Mouse (Mus musculus) brain, embryonic 14.5 days (tissue): Measurements from ENCODE around the gene Fads2.
"Not testable (repeated sequence)": the region's sequence is repeated elsewhere in the genome, so short reads cannot be mapped to it uniquely, and the experiment has no call there.

ENCODE experiments used
- CTCF ChIP-seq: fragments of 200-500 bp; IDR thresholded peaks from 2 replicates; pipeline ENCODE4 v1.5.1; 2012; ENCODE audit warnings: inconsistent platforms, mild to moderate bottlenecking, moderate library complexity, borderline replicate concordance; ENCODE audit not compliant: insufficient read depth, insufficient read length; ENCODE audit errors: extremely low read depth
- POLR2A ChIP-seq: fragments of 200-500 bp; IDR thresholded peaks from 2 replicates; pipeline ENCODE4 v1.6.1; 2012; ENCODE audit warnings: mild to moderate bottlenecking, inconsistent platforms, borderline replicate concordance; ENCODE audit not compliant: poor library complexity, insufficient read depth, insufficient read length, severe bottlenecking; ENCODE audit errors: extremely low read depth

DNA sequence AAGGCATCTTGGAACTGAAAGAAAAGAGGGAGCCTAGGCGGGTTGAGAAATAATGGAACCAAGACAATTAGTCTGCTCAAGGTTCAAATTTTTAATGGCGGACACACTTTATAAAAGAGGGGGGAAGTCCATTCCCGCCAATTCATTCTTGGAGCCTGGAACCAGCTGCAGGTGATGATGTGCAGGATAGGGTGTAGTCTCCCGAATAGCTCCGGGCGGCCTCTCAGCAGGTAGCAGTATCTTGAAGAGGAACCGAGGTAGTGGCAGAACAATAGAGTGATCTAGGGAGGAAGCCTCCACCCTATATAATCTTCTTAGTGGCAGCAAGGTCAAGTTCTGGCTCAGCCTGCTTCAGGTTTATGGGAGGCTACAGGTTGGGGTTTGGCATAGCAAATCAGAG is 28.0 kb upstream of the Fads2 start:
- TF ChIP-seq CTCF, POLR2A: not testable (repeated sequence)
